Mouse (Mus musculus) CH12.LX (cell line): ENCODE data around the gene Cpb1. TPM values are rescaled to one million over a fixed set of nuclear protein-coding genes. Genes with fewer than 3 reads are reported as not detected.

ENCODE experiments used
- DNase-seq: peaks from one replicate; pipeline ENCODE4 v3.0.0-alpha.2; 2013; ENCODE audit errors: extremely low read depth
- H3K27ac ChIP-seq: 2 replicates; pipeline ENCODE4 v1.5.1; 2012; ENCODE audit warnings: low read depth, mild to moderate bottlenecking, control low read depth, moderate library complexity; ENCODE audit not compliant: insufficient read depth
- H3K27me3 ChIP-seq: replicated peaks from 2 replicates; pipeline ENCODE3; 2012; ENCODE audit warnings: inconsistent platforms
- H3K36me3 ChIP-seq, 2 experiments: replicated peaks in 1 of 2; 2 replicates each; pipeline versions ENCODE3 to v1.6.1; 2012; ENCODE audit warnings: inconsistent platforms in 1 of 2, low read length in 1 of 2, mild to moderate bottlenecking in 1 of 2, mixed read lengths in 1 of 2, moderate library complexity in 1 of 2; ENCODE audit not compliant: control insufficient read depth in 1 of 2, insufficient read depth in 1 of 2
- H3K4me1 ChIP-seq, 2 experiments: 2 replicates each; pipeline ENCODE4 v1.6.1; 2012; ENCODE audit warnings: inconsistent platforms in 1 of 2, moderate library complexity in 1 of 2; ENCODE audit not compliant: insufficient read depth in 2 of 2, control insufficient read depth in 1 of 2
- H3K4me2 ChIP-seq: 2 replicates; pipeline ENCODE4 v1.6.1; 2012; ENCODE audit warnings: low read depth, mild to moderate bottlenecking, control low read depth; ENCODE audit not compliant: poor library complexity, insufficient read depth, severe bottlenecking
- H3K4me3 ChIP-seq, 3 experiments: fragments of 150-350 bp in 1 of 3; sonication (generic) in 1 of 3; replicated peaks in 1 of 3; 2 replicates each; pipeline versions ENCODE3 to v1.5.1; 2011 to 2012; ENCODE audit warnings: low read depth in 2 of 3, low read length in 2 of 3, mild to moderate bottlenecking in 2 of 3, moderate library complexity in 2 of 3, control low read depth in 1 of 3, improper control_type of control experiment in 1 of 3, inconsistent platforms in 1 of 3, mixed read lengths in 1 of 3; ENCODE audit not compliant: poor library complexity in 1 of 3
- H3K79me2 ChIP-seq: replicated peaks from 2 replicates; pipeline ENCODE4 v1.6.1; 2012; ENCODE audit warnings: mild to moderate bottlenecking, moderate library complexity; ENCODE audit not compliant: control insufficient read depth, poor library complexity, insufficient read depth, severe bottlenecking; ENCODE audit errors: extremely low read depth
- H3K9ac ChIP-seq: 2 replicates; pipeline ENCODE4 v1.6.1; 2012; ENCODE audit warnings: low read depth, mild to moderate bottlenecking, control low read depth, moderate library complexity; ENCODE audit not compliant: insufficient read depth
- H3K9me3 ChIP-seq: replicated peaks from 2 replicates; pipeline ENCODE3; 2012; ENCODE audit warnings: low read length, inconsistent platforms, mixed read lengths
- CHD2 ChIP-seq: IDR thresholded peaks from 2 replicates; pipeline ENCODE4 v1.6.1; 2011; ENCODE audit warnings: low read length, improper control_type of control experiment
- CTCF ChIP-seq, 2 experiments: IDR thresholded peaks in 1 of 2; conservative IDR thresholded peaks in 1 of 2; 2 replicates each; pipeline ENCODE4 v1.5.1; 2011 to 2012; ENCODE audit warnings: low read depth in 2 of 2, low read length in 2 of 2, improper control_type of control experiment in 1 of 2, inconsistent platforms in 1 of 2, mild to moderate bottlenecking in 1 of 2, moderate library complexity in 1 of 2
- E2F4 ChIP-seq: IDR thresholded peaks from 2 replicates; pipeline ENCODE4 v1.6.1; 2011; ENCODE audit warnings: low read depth, low read length, improper control_type of control experiment; ENCODE audit not compliant: insufficient replicate concordance
- EP300 ChIP-seq: IDR thresholded peaks from 2 replicates; pipeline ENCODE4 v1.6.1; 2011; ENCODE audit warnings: low read length, improper control_type of control experiment
- ETS1 ChIP-seq: conservative IDR thresholded peaks from 2 replicates; pipeline ENCODE4 v1.6.1; 2012; ENCODE audit warnings: low read depth, mild to moderate bottlenecking, inconsistent platforms, low read length, improper control_type of control experiment, moderate library complexity
- HCFC1 ChIP-seq: IDR thresholded peaks from 2 replicates; pipeline ENCODE4 v1.6.1; 2012; ENCODE audit warnings: low read depth, mild to moderate bottlenecking, inconsistent platforms, low read length, improper control_type of control experiment
- IRF4 ChIP-seq: IDR thresholded peaks from 2 replicates; pipeline ENCODE4 v1.6.1; 2014; ENCODE audit warnings: low read depth, mild to moderate bottlenecking, inconsistent platforms, low read length, improper control_type of control experiment
- JUND ChIP-seq: conservative IDR thresholded peaks from 2 replicates; pipeline ENCODE4 v1.6.1; 2011; ENCODE audit warnings: low read depth, low read length, improper control_type of control experiment
- KAT2A ChIP-seq: IDR thresholded peaks from 2 replicates; pipeline ENCODE4 v1.6.1; 2012; ENCODE audit warnings: low read length, improper control_type of control experiment, inconsistent platforms; ENCODE audit not compliant: insufficient replicate concordance
- MAX ChIP-seq: IDR thresholded peaks from 2 replicates; pipeline ENCODE4 v1.6.1; 2011; ENCODE audit warnings: low read length, improper control_type of control experiment
- MEF2A ChIP-seq: IDR thresholded peaks from 2 replicates; pipeline ENCODE4 v1.6.1; 2014; ENCODE audit warnings: low read depth, mild to moderate bottlenecking, inconsistent platforms, low read length, improper control_type of control experiment, borderline replicate concordance
- MXI1 ChIP-seq: IDR thresholded peaks from 2 replicates; pipeline ENCODE4 v1.6.1; 2011; ENCODE audit warnings: mild to moderate bottlenecking, low read depth, low read length, improper control_type of control experiment
- MYC ChIP-seq: IDR thresholded peaks from 2 replicates; pipeline ENCODE4 v1.6.1; 2011; ENCODE audit warnings: low read depth, mild to moderate bottlenecking, improper control_type of control experiment, low read length
- NELFE ChIP-seq: IDR thresholded peaks from 2 replicates; pipeline ENCODE4 v1.6.1; 2011; ENCODE audit warnings: low read depth, low read length, improper control_type of control experiment
- PAX5 ChIP-seq: IDR thresholded peaks from 2 replicates; pipeline ENCODE4 v1.6.1; 2012; ENCODE audit warnings: low read length, inconsistent platforms, mixed read lengths
- RAD21 ChIP-seq: IDR thresholded peaks from 2 replicates; pipeline ENCODE4 v1.6.1; 2011; ENCODE audit warnings: low read depth, mild to moderate bottlenecking, low read length, improper control_type of control experiment, moderate library complexity
- RCOR1 ChIP-seq: conservative IDR thresholded peaks from 2 replicates; pipeline ENCODE4 v1.6.1; 2012; ENCODE audit warnings: low read depth, mild to moderate bottlenecking, inconsistent platforms, low read length, improper control_type of control experiment
- SIN3A ChIP-seq: IDR thresholded peaks from 2 replicates; pipeline ENCODE4 v1.6.1; 2012; ENCODE audit warnings: low read length, improper control_type of control experiment, inconsistent platforms
- TBP ChIP-seq: conservative IDR thresholded peaks from 2 replicates; pipeline ENCODE4 v1.6.1; 2011; ENCODE audit warnings: low read depth, low read length, improper control_type of control experiment
- UBTF ChIP-seq: IDR thresholded peaks from 2 replicates; pipeline ENCODE4 v1.6.1; 2012; ENCODE audit warnings: low read depth, mild to moderate bottlenecking, inconsistent platforms, low read length, improper control_type of control experiment, moderate library complexity
- USF1 ChIP-seq: IDR thresholded peaks from 2 replicates; pipeline ENCODE4 v1.6.1; 2014; ENCODE audit warnings: low read depth, mild to moderate bottlenecking, inconsistent platforms, low read length, improper control_type of control experiment
- USF2 ChIP-seq: conservative IDR thresholded peaks from 2 replicates; pipeline ENCODE4 v1.6.1; 2011; ENCODE audit warnings: low read depth, low read length, improper control_type of control experiment
- ZMIZ1 ChIP-seq: IDR thresholded peaks from 2 replicates; pipeline ENCODE4 v1.6.1; 2012; ENCODE audit warnings: low read depth, mild to moderate bottlenecking, inconsistent platforms, low read length, improper control_type of control experiment
- ZNF384 ChIP-seq: IDR thresholded peaks from 2 replicates; pipeline ENCODE4 v1.6.1; 2012; ENCODE audit warnings: low read depth, low read length, improper control_type of control experiment, inconsistent platforms
- dilution Hi-C: fragments of 300-500 bp; cut with MboI; formaldehyde crosslinking; loops from 2 replicates; pipeline ENCODE4 v1.14.3; 2020; ENCODE audit warnings: low sequenced_read_pairs; ENCODE audit not compliant: extremely low pct_unique_long_range_greater_than_20kb, extremely low pct_ligation_motif_present
- in situ Hi-C: fragments of 300-500 bp; cut with MboI; formaldehyde crosslinking; loops from 3 replicates; pipeline ENCODE4 v1.14.3; 2019; ENCODE audit warnings: low sequenced_read_pairs, low pct_ligation_motif_present, low pct_unique_long_range_greater_than_20kb, mixed read lengths
- polyA plus RNA-seq: library from polyadenylated mRNA; unstranded; fragments of >175 nt; gene quantifications from 2 replicates; pipeline ENCODE4 v1.2.1, GENCODE M21; 2012; ENCODE audit warnings: low read depth; ENCODE audit not compliant: insufficient read length
- total RNA-seq, 2 experiments: library from RNA; depleted of rRNA; stranded (reverse); fragments of 300-350 nt in 1 of 2; fragments of >200 nt in 1 of 2; gene quantifications; 2 replicates each; pipeline ENCODE4 v1.2.3; 2012 to 2014

The Cpb1 gene
- total and polyA plus RNA-seq, 3 experiments, result not detected

DNA sequence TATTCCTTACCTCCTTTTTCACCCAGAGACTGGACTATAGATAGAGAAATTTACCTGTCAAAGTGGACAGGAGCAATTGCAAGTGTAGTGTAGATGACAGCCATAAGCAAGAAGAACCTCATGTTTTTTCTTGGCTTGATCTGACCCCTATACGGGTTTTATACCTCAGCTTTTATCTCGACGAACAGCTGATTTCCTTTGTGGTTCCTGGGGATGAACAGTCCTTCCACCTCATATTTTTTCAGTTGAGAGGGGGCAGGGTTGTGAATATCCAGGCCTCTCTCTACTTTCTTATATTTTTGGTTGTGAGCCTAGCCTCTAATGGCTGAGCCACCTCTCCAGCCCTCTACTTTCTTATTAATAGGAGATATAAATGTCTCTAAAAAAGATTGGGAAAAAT, 33.5 kb downstream of the Cpb1 start, which contains the start of gene Cpa3:
Cpa3 (minus strand) TSS at position 132 of the 400 bp plus-strand sequence.
- Histone ChIP-seq H3K4me3 (no peak within 1 kb of the TSS), H3K4me1 (no peaks in the 10 kb centered on the region), H3K79me2 (no peaks in the 10 kb centered on the region), H3K27me3 (no peaks in the 10 kb centered on the region), H3K4me2 (no peak within 1 kb of the TSS), H3K9ac (no peak within 1 kb of the TSS), H3K9me3 (no peaks in the 10 kb centered on the region), H3K27ac (no peak within 1 kb of the TSS)
- in situ Hi-C loops (no loop called here), dilution Hi-C loops (no loop called here)
- DNase-seq, result no peak
- no peak for TF ChIP-seq UBTF
- no peak for TF ChIP-seq CTCF (conservative IDR thresholded peaks at IDR 0.05 in 1 of 2, IDR thresholded peaks at IDR 0.05 in 1 of 2; ENCODE audit: low read depth in 2 of 2, low read length in 2 of 2)
- no peak for TF ChIP-seq RAD21
- TF ChIP-seq, all 38 proteins: peak for 0
- no peaks in the 10 kb centered on the region for H3K36me3 ChIP-seq

DNA sequence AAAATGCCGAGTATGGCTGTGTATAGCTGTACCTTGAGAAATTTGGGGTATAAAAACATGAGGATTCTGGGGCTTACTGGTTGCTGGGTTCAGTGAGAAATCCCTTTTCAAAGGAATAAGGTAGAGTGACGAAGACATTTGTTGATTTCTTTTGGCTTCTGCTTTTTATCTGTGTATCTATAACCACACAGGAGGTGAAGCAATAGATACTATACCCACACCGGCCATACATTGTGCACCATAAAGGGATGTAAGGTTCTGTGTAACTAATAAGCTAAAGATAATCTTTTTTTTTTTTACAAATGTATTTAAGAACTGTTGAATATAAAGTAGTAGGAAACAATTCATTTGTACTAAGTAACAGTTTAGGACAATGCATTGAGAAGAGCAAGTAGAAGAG, 35.8 kb downstream of the Cpb1 start:
- TF ChIP-seq MEF2A (no peak), RAD21 (no peak), JUND (no peak), USF1 (no peak), NELFE (no peak), ZMIZ1 (no peak), TBP (no peak), KAT2A (no peak), SIN3A (no peak), IRF4 (no peak)
- TF ChIP-seq, all 38 proteins: peak for 0
- no peak for DNase-seq
- H3K9ac ChIP-seq, result no peak overlapping the region
- H3K27me3 ChIP-seq, result no peaks in the 10 kb centered on the region
- H3K4me2 ChIP-seq, result no peak overlapping the region
- dilution Hi-C loops (no loop called here), in situ Hi-C loops (no loop called here)
- H3K4me3 ChIP-seq, result no peak overlapping the region
- no peaks in the 10 kb centered on the region for H3K79me2 ChIP-seq
- H3K9me3 ChIP-seq, result no peaks in the 10 kb centered on the region
- no peaks in the 10 kb centered on the region for H3K4me1 ChIP-seq
- H3K36me3 ChIP-seq, result no peaks in the 10 kb centered on the region
- H3K27ac ChIP-seq, result no peak overlapping the region

DNA sequence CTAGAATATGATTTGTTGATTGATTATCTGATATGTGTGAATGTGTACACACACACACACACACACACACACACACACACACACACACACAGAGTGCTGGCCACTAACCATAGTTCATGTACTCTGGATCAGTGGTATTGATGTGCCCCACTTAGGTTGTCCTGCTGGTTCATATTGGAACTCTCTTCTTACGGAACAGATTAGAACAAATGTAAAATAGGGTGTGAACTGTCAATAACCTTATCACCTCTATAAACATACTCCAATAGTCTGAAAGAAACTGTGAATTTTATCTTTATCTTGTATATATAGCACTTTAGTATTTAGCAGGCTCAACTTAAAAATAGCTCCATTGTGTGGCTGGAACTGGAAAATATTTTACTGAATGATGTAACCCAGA, 38.6 kb downstream of the Cpb1 start:
- Histone ChIP-seq H3K27me3 (no peaks in the 10 kb centered on the region), H3K9ac (no peak overlapping the region), H3K4me2 (no peak overlapping the region), H3K4me3 (no peak overlapping the region), H3K27ac (no peak overlapping the region), H3K36me3 (no peaks in the 10 kb centered on the region), H3K4me1 (no peaks in the 10 kb centered on the region), H3K79me2 (no peaks in the 10 kb centered on the region), H3K9me3 (no peaks in the 10 kb centered on the region)
- TF ChIP-seq ETS1, result no peak
- no peak for TF ChIP-seq MAX
- no peak for TF ChIP-seq IRF4
- TF ChIP-seq HCFC1, result no peak
- TF ChIP-seq ZNF384, result no peak
- TF ChIP-seq MYC, result no peak
- no peak for TF ChIP-seq USF2
- TF ChIP-seq RCOR1, result no peak
- no peak for TF ChIP-seq EP300
- no peak for TF ChIP-seq E2F4
- no peak for TF ChIP-seq PAX5
- no peak for TF ChIP-seq MXI1
- TF ChIP-seq KAT2A, result no peak
- no peak for TF ChIP-seq CHD2
- in situ Hi-C loops (no loop called here), dilution Hi-C loops (no loop called here)
- no peak for DNase-seq
